Mouse (Mus musculus): ENCODE results near the gene Dynlrb2. TPM values are rescaled to one million over a fixed set of nuclear protein-coding genes. Genes with fewer than 3 reads are reported as not detected.

Dynlrb2 gene
- polyA plus RNA-seq (2012; rRNA removed; ENCODE audit: low replicate concordance), result not detected in 2 replicates

GRCm38 (mm10) chr8:116504477-116505120 is at the start of gene Dynlrb2:
Dynlrb2 (plus strand) TSS chr8:116504974.

Other genes starting within 250 kb of the Dynlrb2 start
- 0.33 and 0.53 TPM in 2 replicates for gene Cdyl2, start 228.0 kb downstream of the Dynlrb2 start, polyA plus RNA-seq (2012; rRNA removed; ENCODE audit: low replicate concordance)